Mouse (Mus musculus): Measurements from ENCODE around the gene Stxbp1. TPM values are rescaled to one million over a fixed set of nuclear protein-coding genes. Genes with fewer than 3 reads are reported as not detected.
A peak's percentile ranks its signal among the peaks of the same experiment; 100 is the strongest.

The Stxbp1 gene
- total RNA-seq, 4 experiments from 2014 or later = 883 to 958 (median 954) TPM

GRCm38 (mm10) chr2:32757056-32757845, 89.8 kb downstream of the Stxbp1 start, which contains the start of gene Tor2a:
Gene Tor2a (plus strand): TSS chr2:32757234.
- DNase-seq (ENCODE audit: low spot score in 2 of 2) = peak; percentile 87 to 96

- no peak for DNase-seq (ENCODE audit: low spot score in 2 of 2)
Measured at GRCm38 (mm10) chr2:32756674-32757055, 90.4 kb downstream of the Stxbp1 start.

GRCm38 (mm10) chr2:32752181-32752580, 94.9 kb downstream of the Stxbp1 start:
- no peak for DNase-seq (ENCODE audit: low spot score in 2 of 2)

- no peak for DNase-seq (ENCODE audit: low spot score in 2 of 2)
Measured at GRCm38 (mm10) chr2:32751665-32752033, 95.4 kb downstream of the Stxbp1 start.

GRCm38 (mm10) chr2:32750887-32751664, 96.0 kb downstream of the Stxbp1 start:
- no peak for DNase-seq (ENCODE audit: low spot score in 2 of 2)

GRCm38 (mm10) chr2:32750199-32750598, 96.8 kb downstream of the Stxbp1 start:
- DNase-seq (ENCODE audit: low spot score in 2 of 2) = no peak

- DNase-seq (ENCODE audit: low spot score in 2 of 2) = no peak
Measured at GRCm38 (mm10) chr2:32749082-32749481, 98.0 kb downstream of the Stxbp1 start.

GRCm38 (mm10) chr2:32744272-32744982, 102.6 kb downstream of the Stxbp1 start:
- no peak for DNase-seq (ENCODE audit: low spot score in 2 of 2)

GRCm38 (mm10) chr2:32742173-32742531, 104.9 kb downstream of the Stxbp1 start:
- DNase-seq (ENCODE audit: low spot score in 2 of 2) = peak; percentile 65 to 85

GRCm38 (mm10) chr2:32741273-32742172, 105.5 kb downstream of the Stxbp1 start:
- peak in 1 of 2 experiments; percentile 31 for DNase-seq (ENCODE audit: low spot score in 2 of 2)

- DNase-seq (ENCODE audit: low spot score in 2 of 2) = no peak
Measured at GRCm38 (mm10) chr2:32740916-32741272, 106.2 kb downstream of the Stxbp1 start, which contains the start of gene 6330409D20Rik. Gene 6330409D20Rik (minus strand): TSS chr2:32741016.

GRCm38 (mm10) chr2:32739311-32739710, 107.7 kb downstream of the Stxbp1 start:
- no peak for DNase-seq (ENCODE audit: low spot score in 2 of 2)

Other genes with a start within 250 kb of the Stxbp1 start
- 100 to 1,000 TPM; 110 to 142 (median 119) TPM for gene St6galnac6, start 247.5 kb downstream of the Stxbp1 start, total RNA-seq (2022)
- 100 to 1,000 TPM; 143 to 158 (median 151) TPM for gene Ak1, start 225.5 kb downstream of the Stxbp1 start, total RNA-seq (2022)
- gene Eng, start 200.7 kb downstream of the Stxbp1 start, total RNA-seq (2022) = 10 to 100 TPM; 19.5 to 22.0 (median 21.4) TPM
- 10 to 100 TPM in 1 of 4 experiments, 1 to 10 TPM in 3; 6.8 to 11.9 (median 9.1) TPM for gene Fpgs, start 143.1 kb downstream of the Stxbp1 start, total RNA-seq (2022)
- gene Cdk9, start 134.2 kb downstream of the Stxbp1 start, total RNA-seq (2022) = 100 to 1,000 TPM in 2 of 4 experiments, 10 to 100 TPM in 2; 95.8 to 114 (median 105) TPM
- 10 to 100 TPM; 29.5 to 37.8 (median 33.5) TPM for gene Sh2d3c, start 126.2 kb downstream of the Stxbp1 start, total RNA-seq (2022)
- 1 to 10 TPM; 2.0 to 2.8 (median 2.3) TPM for gene 6330409D20Rik, start 106.2 kb downstream of the Stxbp1 start, total RNA-seq (2022)
- 10 to 100 TPM; 27.7 to 32.6 (median 29.9) TPM for gene Tor2a, start 90.0 kb downstream of the Stxbp1 start, total RNA-seq (2022)
- under 1 TPM; 0.18 to 0.81 (median 0.53) TPM for gene Ttc16, start 71.6 kb downstream of the Stxbp1 start, total RNA-seq (2022)
- gene Ptrh1, start 71.5 kb downstream of the Stxbp1 start, total RNA-seq (2022) = 1 to 10 TPM; 6.4 to 9.2 (median 7.7) TPM
- 1 to 10 TPM in 1 of 4 experiments, under 1 TPM in 2, not detected in 1; 0.27 to 1.0 (median 0.66) TPM for gene Cfap157, start 62.8 kb downstream of the Stxbp1 start, total RNA-seq (2022)
- 10 to 100 TPM; 24.7 to 31.8 (median 28.4) TPM for gene Fam129b, start 28.9 kb upstream of the Stxbp1 start, total RNA-seq (2022)
- 100 to 1,000 TPM; 114 to 127 (median 119) TPM for gene Rpl12, start 114.3 kb upstream of the Stxbp1 start, total RNA-seq (2022)
- gene Lrsam1, start 114.4 kb upstream of the Stxbp1 start, total RNA-seq (2022) = 10 to 100 TPM; 37.5 to 44.2 (median 38.6) TPM
- 10 to 100 TPM; 21.9 to 27.0 (median 24.9) TPM for gene Slc2a8, start 134.8 kb upstream of the Stxbp1 start, total RNA-seq (2022)

Data from left cerebral cortex, adult 8-10 months (tissue).